Mouse (Mus musculus) adrenal gland, adult 8-10 months (tissue): Measurements from ENCODE around the gene Areg. TPM values are rescaled to one million over a fixed set of nuclear protein-coding genes. Genes with fewer than 3 reads are reported as not detected.

Experiments
- DNase-seq: peaks from one replicate; pipeline ENCODE4 v3.0.0; 2022
- total RNA-seq, 4 experiments: library from RNA; stranded (reverse); gene quantifications; 2 replicates each; pipeline ENCODE4 v1.2.4; 2022

Gene Areg
- total RNA-seq, 4 experiments from 2014 or later = not detected

- no peak for DNase-seq
These were observed 27.2 kb downstream of the Areg start for GRCm38 (mm10) chr5:91166601-91167000.

GRCm38 (mm10) chr5:91176397-91176796, 37.0 kb downstream of the Areg start:
- no peak for DNase-seq

- no peak for DNase-seq
These were observed 55.2 kb downstream of the Areg start for GRCm38 (mm10) chr5:91194572-91194971.

Other genes with a start within 250 kb of the Areg start
- 1 to 10 TPM in 1 of 4 experiments, under 1 TPM in 3; 0.49 to 2.1 (median 0.67) TPM for gene Cxcl1, start 248.4 kb upstream of the Areg start, total RNA-seq
- 1 to 10 TPM in 1 of 4 experiments, under 1 TPM in 3; 0.22 to 1.1 (median 0.62) TPM for gene Cxcl2, start 235.7 kb upstream of the Areg start, total RNA-seq
- 10 to 100 TPM; 15.7 to 20.5 (median 18.5) TPM for gene Mthfd2l, start 208.5 kb upstream of the Areg start, total RNA-seq
- under 1 TPM in 1 of 4 experiments, not detected in 3; 0.23 TPM for gene Epgn, start 112.1 kb upstream of the Areg start, total RNA-seq
- under 1 TPM in 2 of 4 experiments, not detected in 2; 0.09 to 0.17 TPM for gene Ereg, start 65.0 kb upstream of the Areg start, total RNA-seq